Mouse (Mus musculus) cerebellum, adult 2 months (tissue): ENCODE measurements around the gene Slc22a3. TPM values are rescaled to one million over a fixed set of nuclear protein-coding genes. Genes with fewer than 3 reads are reported as not detected.

Source experiments
- DNase-seq, 2 experiments: peaks; one replicate each; pipeline ENCODE4 v3.0.0; 2021
- H3K27ac ChIP-seq: fragments of 200-500 bp; 2 replicates; pipeline ENCODE4 v1.5.1; 2012; ENCODE audit warnings: low read length, control low read depth, inconsistent platforms; ENCODE audit not compliant: insufficient read depth
- H3K27me3 ChIP-seq: fragments of 200-500 bp; 2 replicates; pipeline ENCODE4 v1.6.1; 2012; ENCODE audit warnings: inconsistent platforms, mild to moderate bottlenecking, low read length, moderate library complexity; ENCODE audit not compliant: control insufficient read depth, insufficient read depth
- H3K4me1 ChIP-seq: fragments of 200-500 bp; 2 replicates; pipeline ENCODE4 v1.6.1; 2011; ENCODE audit warnings: low read length; ENCODE audit not compliant: control insufficient read depth, insufficient read depth
- H3K4me3 ChIP-seq: fragments of 200-500 bp; replicated peaks from 2 replicates; pipeline ENCODE3; 2011; ENCODE audit warnings: mild to moderate bottlenecking, low read depth, low read length, control low read depth; ENCODE audit not compliant: insufficient read depth
- CTCF ChIP-seq: fragments of 200-500 bp; IDR thresholded peaks from 2 replicates; pipeline ENCODE4 v1.5.1; 2011; ENCODE audit warnings: low read depth, mild to moderate bottlenecking, control low read depth, low read length, moderate library complexity, borderline replicate concordance; ENCODE audit not compliant: insufficient read depth
- POLR2A ChIP-seq: fragments of 200-500 bp; IDR thresholded peaks from 2 replicates; pipeline ENCODE4 v1.6.1; 2011; ENCODE audit warnings: low read length, control low read depth, borderline replicate concordance; ENCODE audit not compliant: insufficient read depth
- WGBS: fragments of 180-500 bp; shearing (Covaris S2); methylation state at CpG from one replicate; pipeline ENCODE4 v1.1.7; 2018; 5-methylcytosine and 5-hydroxymethylcytosine counted together
- polyA plus RNA-seq: library from polyadenylated mRNA; depleted of rRNA; stranded (reverse); fragments of >200 nt; gene quantifications from 2 replicates; pipeline ENCODE4 v1.2.3, GENCODE M21; 2012; rRNA removed

The Slc22a3 gene
- polyA plus RNA-seq, 1 experiment, result 0.52 TPM

DNA sequence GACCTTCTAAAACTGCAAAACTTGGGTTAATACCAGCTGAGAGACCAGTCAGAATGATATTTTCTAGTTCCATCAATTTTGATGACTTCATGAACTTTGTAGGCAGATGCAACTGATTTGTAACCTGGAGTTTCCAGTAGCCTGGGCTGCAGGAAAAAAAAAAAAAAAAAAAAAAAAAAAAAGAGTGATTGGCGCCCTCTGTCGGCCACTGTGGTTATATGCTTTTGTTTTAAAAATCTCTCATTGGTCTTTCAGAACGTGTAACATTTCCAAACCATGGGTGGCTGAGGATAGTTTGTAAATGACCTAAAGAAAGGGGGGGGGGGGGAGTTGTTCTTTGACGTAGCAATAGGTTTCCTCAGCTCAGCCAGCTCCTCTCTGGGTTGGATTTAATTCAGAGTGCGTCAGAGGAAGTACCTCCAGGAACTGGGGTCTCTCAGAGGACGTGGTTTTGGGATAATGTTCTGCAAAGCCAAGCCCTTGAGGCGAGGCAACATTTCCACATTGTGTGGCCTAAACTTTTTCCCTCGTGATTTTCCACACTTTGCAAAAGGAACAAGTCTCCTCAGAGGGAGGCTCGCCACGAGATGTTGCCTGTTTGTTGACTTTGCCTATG, 136.1 kb downstream of the Slc22a3 start:
- WGBS, result 27% methylated on average over 10 of the region's 10 CpGs
- peak; percentile 10 to 18 for DNase-seq

DNA sequence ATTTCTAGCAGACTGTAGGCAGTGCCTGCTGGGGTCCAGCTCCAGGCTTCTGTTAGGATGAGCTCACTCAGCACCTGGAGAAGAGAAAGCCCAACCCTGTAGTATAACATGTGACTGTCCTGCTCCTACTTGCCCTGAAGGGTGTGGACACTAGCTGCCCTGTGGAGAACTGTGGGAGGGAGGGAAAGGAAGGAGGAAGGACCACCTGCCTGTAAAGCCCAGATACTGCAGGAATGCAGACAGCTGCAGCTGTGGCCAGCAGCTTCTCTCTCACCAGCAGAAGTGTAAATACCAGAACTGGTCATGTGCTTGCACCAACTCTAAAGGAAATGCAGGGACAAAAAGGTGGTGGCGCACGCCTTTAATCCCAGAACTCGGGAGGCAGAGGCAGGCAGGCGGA, 137.2 kb downstream of the Slc22a3 start:
- no peak overlapping the region for H3K27ac ChIP-seq
- TF ChIP-seq POLR2A, result no peak
- no peak for TF ChIP-seq CTCF
- no peaks in the 10 kb centered on the region for H3K27me3 ChIP-seq
- 87% methylated on average over 4 of the region's 4 CpGs for WGBS
- no peak overlapping the region for H3K4me3 ChIP-seq
- no peaks in the 10 kb centered on the region for H3K4me1 ChIP-seq
- DNase-seq, result no peak

More for the DNA sequence above, 136.1 kb downstream of the Slc22a3 start:
- Histone ChIP-seq H3K4me1 (no peaks in the 10 kb centered on the region), H3K4me3 (no peak overlapping the region), H3K27me3 (no peaks in the 10 kb centered on the region), H3K27ac (no peak overlapping the region)
- TF ChIP-seq POLR2A (no peak), CTCF (no peak)

- WGBS, result 91% methylated on average over 5 of the region's 5 CpGs
- no peak overlapping the region for H3K27ac ChIP-seq
- H3K4me3 ChIP-seq, result no peak overlapping the region
- H3K4me1 ChIP-seq, result peaks cover 1% of the 10 kb centered on the region
- H3K27me3 ChIP-seq, result no peaks in the 10 kb centered on the region
- no peak for DNase-seq
- TF ChIP-seq CTCF (no peak), POLR2A (no peak)
Measured at GRCm38 (mm10) chr17:12369393-12369792, 138.1 kb downstream of the Slc22a3 start.

Other genes with a start within 250 kb of the Slc22a3 start
- gene Map3k4, start 188.9 kb downstream of the Slc22a3 start, polyA plus RNA-seq, result 32.2 and 33.4 TPM in 2 replicates
- 0.24 and 0.46 TPM in 2 replicates for gene Plg, start 129.1 kb downstream of the Slc22a3 start, polyA plus RNA-seq
- 0.16 and 0.27 TPM in 2 replicates for gene Slc22a2, start 76.4 kb upstream of the Slc22a3 start, polyA plus RNA-seq
- gene Slc22a1, start 168.1 kb upstream of the Slc22a3 start, polyA plus RNA-seq, result 0.19 and 0.46 TPM in 2 replicates